Mouse (Mus musculus): ENCODE data around the gene Aoc3. TPM values are rescaled to one million over a fixed set of nuclear protein-coding genes. Genes with fewer than 3 reads are reported as not detected.

The Aoc3 gene
- not detected in 2 replicates for polyA plus RNA-seq (2016; fragmentation: Nextera tagmentation; extraction: Ambion mirVana)

DNA sequence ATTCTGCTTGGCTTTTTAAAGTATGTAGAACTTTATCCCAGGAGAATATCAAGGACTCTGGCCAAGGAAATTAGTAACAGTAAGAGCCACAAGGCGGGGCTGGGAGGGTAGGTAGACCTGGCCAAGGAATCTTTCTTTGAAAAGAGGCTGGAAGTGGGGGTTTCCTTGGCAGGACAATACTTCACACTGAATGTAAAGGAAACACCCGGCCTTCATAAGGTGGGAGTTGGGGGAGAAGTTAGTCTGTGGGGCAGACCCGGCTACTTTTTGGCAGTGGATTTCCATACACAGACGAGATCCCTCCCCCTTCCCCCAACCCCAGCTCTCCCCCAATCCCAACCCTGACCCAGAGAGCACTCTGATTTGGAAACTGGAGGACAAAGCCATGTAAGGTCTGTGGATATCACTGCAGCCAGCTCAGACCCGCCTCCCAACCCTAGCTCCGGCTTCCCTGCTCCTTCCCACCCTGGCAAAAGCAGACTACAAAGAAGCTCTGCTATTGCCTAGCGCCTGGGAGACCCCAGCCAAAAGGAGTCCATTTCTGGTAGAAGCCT, at the start of gene Aoc3:
Gene Aoc3, plus strand, starts transcription at position 235 of the 554 bp plus-strand sequence.
- H3K27ac ChIP-seq = no peak within 1 kb of the TSS
- H3K9ac ChIP-seq = no peak within 1 kb of the TSS
- H3K4me1 ChIP-seq = peaks cover 9% of the 10 kb centered on the region
- H3K4me3 ChIP-seq (replicated peaks) = no peak within 1 kb of the TSS
- H3K9me3 ChIP-seq = no peaks in the 10 kb centered on the region
- no peak for ATAC-seq (ENCODE audit: low FRiP score)
- no peaks in the 10 kb centered on the region for H3K27me3 ChIP-seq
- no peak within 1 kb of the TSS for H3K4me2 ChIP-seq
- 74% methylated on average over 7 of the region's 7 CpGs for WGBS
- H3K36me3 ChIP-seq (replicated peaks) = peaks cover 10% of the 10 kb centered on the region

DNA sequence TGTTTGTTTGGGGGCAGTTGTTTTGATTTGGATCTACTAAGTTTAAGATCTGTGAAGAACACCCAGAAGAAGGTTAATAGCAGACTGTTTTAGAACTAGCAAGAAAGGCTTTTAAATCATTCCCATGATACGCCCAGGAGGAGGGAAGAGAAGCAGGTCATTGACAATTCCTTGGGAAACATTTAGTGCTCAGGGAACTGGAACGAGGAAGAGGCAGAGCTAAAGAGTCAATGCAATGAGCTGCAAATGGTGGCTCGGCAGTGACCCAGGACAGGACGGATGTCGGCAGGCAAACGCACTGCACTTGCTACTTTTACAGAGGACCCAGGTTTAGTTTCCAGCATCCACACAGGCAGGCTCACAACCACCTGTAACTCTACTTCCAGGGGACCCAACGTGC, 49.6 kb upstream of the Aoc3 start:
- 59% methylated on average over 7 of the region's 7 CpGs for WGBS

DNA sequence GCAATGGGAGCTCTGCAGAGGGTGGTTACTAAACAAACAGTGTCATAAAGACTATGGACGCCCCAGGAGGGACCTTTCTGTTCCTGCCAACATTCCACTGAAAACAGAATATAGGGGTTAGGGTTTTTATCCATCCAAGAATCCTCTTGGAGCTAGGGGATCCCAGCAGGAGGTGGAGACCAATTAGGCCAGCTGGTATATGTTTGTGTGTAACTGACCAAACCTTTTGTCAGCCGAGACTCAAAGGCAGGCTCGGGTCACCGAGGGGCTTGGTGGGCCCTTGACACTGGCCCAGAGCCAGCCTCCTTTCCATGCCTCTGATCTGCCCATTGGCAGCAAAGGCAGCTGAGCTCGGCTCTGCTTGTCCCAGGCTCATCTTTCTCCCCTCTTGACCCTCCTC, 47.5 kb upstream of the Aoc3 start:
- no peak overlapping the region for H3K4me3 ChIP-seq (replicated peaks)
- no peaks in the 10 kb centered on the region for H3K9me3 ChIP-seq
- no peak for ATAC-seq (ENCODE audit: low FRiP score)
- peaks cover 11% of the 10 kb centered on the region; the same call in 1 of the 2 replicates for H3K36me3 ChIP-seq (replicated peaks)
- WGBS = 9% methylated on average over 5 of the region's 5 CpGs
- peaks cover 20% of the 10 kb centered on the region for H3K4me1 ChIP-seq
- no peak overlapping the region for H3K27ac ChIP-seq
- H3K27me3 ChIP-seq = peaks cover 22% of the 10 kb centered on the region
- H3K9ac ChIP-seq = no peak overlapping the region
- no peak overlapping the region for H3K4me2 ChIP-seq

More for the DNA sequence above, 49.6 kb upstream of the Aoc3 start:
- Histone ChIP-seq H3K9ac (no peak overlapping the region), H3K9me3 (no peaks in the 10 kb centered on the region), H3K27me3 (peaks cover 29% of the 10 kb centered on the region), H3K4me1 (peaks cover 38% of the 10 kb centered on the region), H3K4me2 (no peak overlapping the region), H3K4me3 (replicated peaks) (no peak overlapping the region), H3K27ac (no peak overlapping the region), H3K36me3 (replicated peaks) (peaks cover 2% of the 10 kb centered on the region; the same call in 1 of the 2 replicates)
- no peak for ATAC-seq (ENCODE audit: low FRiP score)

DNA sequence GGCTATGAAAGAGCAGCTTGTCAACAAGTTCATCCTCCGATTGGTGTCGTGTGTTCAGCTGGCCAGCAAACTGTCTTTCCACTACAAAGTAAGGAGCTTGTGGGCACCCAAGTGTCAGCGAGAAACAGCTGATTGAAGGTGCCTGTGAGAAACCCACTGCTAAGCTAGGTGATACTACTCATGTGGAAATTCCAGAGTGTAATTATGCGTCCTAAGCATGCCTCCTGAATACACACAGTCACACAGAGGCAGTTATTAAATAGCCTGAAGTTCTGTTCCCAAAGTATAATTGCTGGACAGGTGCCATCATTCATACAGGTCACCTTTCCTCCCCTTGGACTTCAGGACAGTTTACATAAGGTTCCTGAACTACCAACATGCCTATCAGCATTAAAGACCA, 46.6 kb upstream of the Aoc3 start:
- no peaks in the 10 kb centered on the region for H3K9me3 ChIP-seq
- peaks cover 18% of the 10 kb centered on the region for H3K36me3 ChIP-seq (replicated peaks)
- WGBS = 72% methylated on average over 4 of the region's 4 CpGs
- no peak overlapping the region for H3K4me2 ChIP-seq
- ATAC-seq (ENCODE audit: low FRiP score) = no peak
- H3K27me3 ChIP-seq = peaks cover 22% of the 10 kb centered on the region
- H3K4me3 ChIP-seq (replicated peaks) = no peak overlapping the region
- no peak overlapping the region for H3K27ac ChIP-seq
- H3K9ac ChIP-seq = no peak overlapping the region
- peaks cover 15% of the 10 kb centered on the region for H3K4me1 ChIP-seq

DNA sequence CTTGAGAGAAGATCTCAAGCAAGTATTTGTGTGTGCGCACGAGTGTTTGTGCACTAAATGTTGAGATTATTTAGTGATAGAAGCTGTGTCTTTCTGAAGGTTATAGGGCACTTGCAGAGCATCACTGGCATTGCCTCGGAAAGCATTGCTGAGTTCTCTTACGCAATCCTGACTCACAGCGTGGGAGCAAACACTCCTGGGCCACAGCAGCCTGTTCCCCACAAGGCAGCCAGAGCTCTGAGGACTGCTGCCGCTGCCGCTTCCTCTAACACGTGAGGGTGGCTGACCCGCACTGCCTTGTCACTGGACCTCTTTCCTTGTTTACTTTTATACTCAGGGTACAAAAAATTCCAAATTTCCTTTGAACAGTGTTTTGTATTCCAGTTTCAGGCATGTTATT, 43.1 kb upstream of the Aoc3 start:
- peaks cover 52% of the 10 kb centered on the region for H3K36me3 ChIP-seq (replicated peaks)

DNA sequence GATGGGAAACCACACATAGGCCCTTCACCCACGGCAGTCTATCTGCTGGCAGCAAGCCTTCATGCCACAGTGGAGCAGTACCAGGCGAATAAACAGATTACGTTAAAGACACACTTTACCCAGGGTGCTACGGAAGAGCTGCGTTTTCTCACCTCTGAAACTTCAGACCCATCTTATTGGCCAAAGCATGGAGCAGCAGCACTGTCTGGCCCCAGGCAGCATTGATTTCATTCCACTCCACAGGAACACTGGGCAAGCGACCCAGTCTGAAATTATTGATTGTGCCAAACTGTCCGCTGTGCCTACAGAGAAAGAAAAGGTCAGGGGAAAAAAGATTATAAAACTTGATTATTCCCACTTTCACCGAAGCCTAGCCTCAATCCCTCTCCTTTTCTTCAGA, 39.2 kb upstream of the Aoc3 start:
- 97% methylated on average over 8 of the region's 8 CpGs for WGBS
- H3K9me3 ChIP-seq = no peaks in the 10 kb centered on the region
- peaks cover 82% of the 10 kb centered on the region for H3K36me3 ChIP-seq (replicated peaks)
- ATAC-seq (ENCODE audit: low FRiP score) = no peak
- H3K9ac ChIP-seq = no peak overlapping the region
- H3K27ac ChIP-seq = no peak overlapping the region
- no peaks in the 10 kb centered on the region for H3K4me1 ChIP-seq
- H3K27me3 ChIP-seq = no peaks in the 10 kb centered on the region
- H3K4me2 ChIP-seq = no peak overlapping the region
- no peak overlapping the region for H3K4me3 ChIP-seq (replicated peaks)

More for the DNA sequence above, 43.1 kb upstream of the Aoc3 start:
- Histone ChIP-seq H3K4me2 (no peak overlapping the region), H3K9ac (no peak overlapping the region), H3K27ac (no peak overlapping the region), H3K4me3 (replicated peaks) (no peak overlapping the region), H3K4me1 (peaks cover 9% of the 10 kb centered on the region), H3K27me3 (no peaks in the 10 kb centered on the region), H3K9me3 (no peaks in the 10 kb centered on the region)
- ATAC-seq (ENCODE audit: low FRiP score) = no peak
- WGBS = 96% methylated on average over 9 of the region's 9 CpGs

DNA sequence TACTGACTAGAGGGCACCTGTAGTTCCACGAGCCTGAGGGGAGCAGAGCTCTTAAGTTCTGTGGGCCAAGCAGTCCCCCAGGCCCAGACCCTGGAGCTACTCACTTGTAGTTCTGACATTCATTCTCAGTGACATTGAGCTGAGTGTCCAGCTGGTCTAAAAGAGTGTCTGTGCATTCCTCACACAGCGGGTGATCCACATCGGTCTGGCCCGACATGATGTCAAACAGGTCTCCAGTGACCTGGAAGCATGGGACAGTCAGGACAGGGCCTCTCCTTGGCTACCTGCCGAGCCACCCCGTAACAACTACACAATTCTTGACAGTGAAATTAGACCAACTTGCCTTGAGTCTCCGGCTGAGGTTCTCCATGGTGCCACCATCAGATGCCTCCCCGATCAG, 35.2 kb upstream of the Aoc3 start:
- no peak for ATAC-seq (ENCODE audit: low FRiP score)
- no peak overlapping the region for H3K27ac ChIP-seq
- no peaks in the 10 kb centered on the region for H3K9me3 ChIP-seq
- no peak overlapping the region for H3K4me2 ChIP-seq
- no peak overlapping the region for H3K4me3 ChIP-seq (replicated peaks)
- no peak overlapping the region for H3K9ac ChIP-seq
- no peaks in the 10 kb centered on the region for H3K27me3 ChIP-seq
- H3K4me1 ChIP-seq = peaks cover under 1% of the 10 kb centered on the region; the same call in 1 of the 2 replicates
- H3K36me3 ChIP-seq (replicated peaks) = peaks cover 77% of the 10 kb centered on the region
- WGBS = 87% methylated on average over 8 of the region's 8 CpGs

DNA sequence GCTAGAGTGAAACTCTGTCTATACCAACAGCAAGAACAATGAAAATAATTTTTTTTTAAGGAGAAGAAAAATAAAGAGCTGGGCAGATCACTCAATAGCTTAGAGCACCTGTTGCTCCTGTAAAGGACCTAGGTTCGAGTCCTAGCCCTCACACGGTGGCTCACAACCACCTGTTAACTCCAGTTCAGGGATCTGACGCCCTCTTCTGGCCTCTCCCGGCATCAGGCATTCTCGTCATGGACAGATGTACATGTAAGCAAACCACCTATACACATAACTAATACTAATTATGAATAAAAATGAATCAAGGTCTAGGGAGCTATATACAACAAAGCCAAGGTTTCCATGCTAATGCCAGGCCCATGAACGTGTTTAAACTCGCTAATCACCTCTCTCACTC, 29.5 kb upstream of the Aoc3 start:
- Histone ChIP-seq H3K4me2 (peak overlapping the region; percentile 100), H3K27me3 (no peaks in the 10 kb centered on the region), H3K27ac (no peak overlapping the region), H3K9ac (peak overlapping the region; percentile 90; the same call in 1 of the 2 replicates), H3K4me1 (peaks cover 19% of the 10 kb centered on the region), H3K9me3 (no peaks in the 10 kb centered on the region), H3K4me3 (replicated peaks) (peak overlapping the region; percentile 71), H3K36me3 (replicated peaks) (peaks cover 25% of the 10 kb centered on the region)
- 68% methylated on average over 7 of the region's 7 CpGs for WGBS
- no peak for ATAC-seq (ENCODE audit: low FRiP score)

DNA sequence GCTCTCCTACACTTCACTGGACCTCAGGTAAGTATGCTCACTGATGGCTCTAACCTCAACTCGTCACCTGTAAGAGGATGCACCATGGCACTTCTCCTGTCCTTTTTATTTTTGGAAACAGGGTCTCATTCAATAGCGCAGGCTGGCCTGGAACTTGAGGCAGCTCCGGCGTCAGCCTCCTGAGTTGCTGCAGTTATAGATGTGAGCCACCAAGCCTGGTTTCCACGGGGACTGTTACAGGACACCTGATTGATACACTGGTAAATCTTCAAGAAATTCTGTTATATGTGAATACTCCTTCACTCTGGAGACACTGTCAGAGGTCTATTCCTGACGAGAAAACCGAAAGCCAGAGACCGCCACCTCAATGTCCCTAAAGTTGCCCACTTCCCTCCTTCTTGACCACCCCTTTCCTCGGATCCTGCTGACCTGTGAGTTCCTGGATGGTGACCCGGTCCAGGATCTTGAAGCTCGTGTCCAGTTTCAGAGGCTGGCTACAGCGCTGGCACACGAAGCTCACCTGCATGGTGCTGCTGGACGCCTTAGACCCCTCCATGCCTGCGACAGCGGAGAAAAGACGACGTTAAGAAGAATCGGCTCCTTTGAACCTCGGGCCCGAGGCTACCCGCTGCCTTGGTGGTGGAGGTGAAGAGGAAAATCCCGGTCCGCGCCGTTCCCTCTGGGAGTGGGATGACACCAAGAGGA, 29.0 kb upstream of the Aoc3 start:
- Histone ChIP-seq H3K9me3 (no peaks in the 10 kb centered on the region), H3K9ac (peak overlapping the region; percentile 90), H3K27me3 (no peaks in the 10 kb centered on the region), H3K27ac (peak overlapping the region; percentile 47; the same call in 1 of the 2 replicates), H3K4me1 (peaks cover 19% of the 10 kb centered on the region), H3K4me3 (replicated peaks) (peak overlapping the region; percentile 71), H3K36me3 (replicated peaks) (peaks cover 19% of the 10 kb centered on the region), H3K4me2 (peak overlapping the region; percentile 100)
- WGBS = 14% methylated on average over 26 of the region's 26 CpGs
- ATAC-seq (ENCODE audit: low FRiP score) = no peak

DNA sequence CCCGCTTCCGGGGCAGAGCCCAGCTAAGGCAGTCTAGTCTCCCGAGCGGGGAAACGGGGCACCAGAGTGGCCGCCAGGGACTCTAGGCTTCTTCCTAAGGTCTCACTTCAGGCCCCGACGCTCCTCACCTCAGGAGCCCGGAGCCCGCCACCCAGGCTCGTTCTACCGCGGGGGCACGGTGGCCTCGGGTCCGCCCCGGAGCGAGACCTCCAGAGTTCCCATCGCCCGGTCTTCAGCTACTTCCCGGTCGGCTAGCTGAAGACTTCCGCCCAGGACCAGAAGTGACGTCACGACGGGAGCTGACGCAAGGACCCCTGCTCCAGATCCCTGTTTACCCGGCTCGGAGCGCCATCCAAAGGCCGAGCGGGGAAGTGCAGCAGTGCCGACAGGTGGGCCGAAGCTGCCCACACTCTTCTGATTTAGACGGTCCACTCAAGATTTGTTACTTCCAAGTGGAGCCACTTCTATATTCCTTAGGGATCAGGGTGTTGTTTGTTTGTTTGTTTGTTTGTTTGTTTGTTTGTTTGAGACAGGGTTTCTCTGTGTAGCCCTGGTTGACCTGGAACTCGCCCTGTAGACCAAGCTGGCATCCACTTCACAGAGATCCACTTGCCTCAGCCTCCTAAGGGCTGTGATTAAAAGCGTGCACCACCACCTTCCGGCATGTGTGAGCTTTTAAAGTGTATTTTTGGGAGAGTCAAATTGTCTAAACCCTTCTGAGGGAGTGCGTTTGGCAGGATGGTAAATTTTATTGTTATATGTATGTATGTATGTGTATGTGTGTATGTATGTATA, 28.2 kb upstream of the Aoc3 start, which contains the start of gene Becn1:
Gene Becn1, minus strand, starts transcription at position 283 of the 795 bp plus-strand sequence.
- H3K4me3 ChIP-seq (replicated peaks) = peak within 1 kb of the TSS; percentile 71
- peaks cover 19% of the 10 kb centered on the region for H3K4me1 ChIP-seq
- peak; percentile 96 for ATAC-seq (ENCODE audit: low FRiP score)
- H3K27me3 ChIP-seq = no peaks in the 10 kb centered on the region
- peaks cover 19% of the 10 kb centered on the region for H3K36me3 ChIP-seq (replicated peaks)
- H3K9me3 ChIP-seq = no peaks in the 10 kb centered on the region
- H3K4me2 ChIP-seq = peak within 1 kb of the TSS; percentile 100
- WGBS = 7% methylated on average over 39 of the region's 39 CpGs
- H3K27ac ChIP-seq = peak within 1 kb of the TSS; percentile 47; the same call in 1 of the 2 replicates
- H3K9ac ChIP-seq = peak within 1 kb of the TSS; percentile 90

DNA sequence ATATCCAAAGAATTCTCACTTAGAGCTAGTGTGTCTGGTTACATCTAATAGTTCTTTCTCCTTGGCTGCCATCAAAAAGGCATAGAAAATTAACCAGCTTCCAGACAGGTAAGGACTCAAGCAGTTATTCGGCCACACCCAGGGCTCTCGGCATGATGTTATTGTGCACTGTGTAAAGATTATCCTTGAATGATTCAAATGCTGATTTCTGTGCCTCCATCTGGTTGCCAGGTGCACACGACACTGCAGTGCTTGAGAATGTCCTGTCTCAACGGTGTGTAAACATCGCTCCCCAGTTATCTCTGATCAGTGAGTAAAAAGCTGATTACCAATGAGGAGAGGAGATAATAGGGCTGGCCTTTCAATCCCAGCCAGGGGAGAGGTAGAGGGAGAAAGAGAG, 22.7 kb upstream of the Aoc3 start:
- WGBS = 48% methylated on average over 5 of the region's 5 CpGs
- Histone ChIP-seq H3K27ac (no peak overlapping the region), H3K9me3 (no peaks in the 10 kb centered on the region), H3K4me1 (no peaks in the 10 kb centered on the region), H3K36me3 (replicated peaks) (no peaks in the 10 kb centered on the region), H3K9ac (no peak overlapping the region), H3K27me3 (no peaks in the 10 kb centered on the region), H3K4me2 (no peak overlapping the region), H3K4me3 (replicated peaks) (no peak overlapping the region)
- ATAC-seq (ENCODE audit: low FRiP score) = no peak

DNA sequence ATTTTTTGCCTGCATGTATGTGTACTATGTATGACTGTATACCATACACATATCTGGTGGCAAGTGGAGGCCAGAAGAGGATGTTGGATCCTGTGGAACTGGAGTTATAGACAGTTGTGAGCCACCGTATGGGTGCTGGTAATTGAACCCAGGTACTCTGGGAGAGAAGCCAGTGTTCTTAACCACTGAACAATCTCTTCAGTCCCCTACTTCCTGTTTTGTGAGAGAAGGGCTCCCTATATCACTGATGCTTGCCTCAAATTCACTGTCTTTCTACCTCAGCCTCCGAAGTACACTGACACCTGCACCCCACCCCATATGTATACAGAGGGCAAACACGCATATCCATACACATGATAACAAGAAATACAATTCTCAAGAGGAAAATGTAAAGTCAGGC, 19.3 kb upstream of the Aoc3 start:
- Histone ChIP-seq H3K9me3 (no peaks in the 10 kb centered on the region), H3K4me3 (replicated peaks) (no peak overlapping the region), H3K4me2 (no peak overlapping the region), H3K36me3 (replicated peaks) (no peaks in the 10 kb centered on the region), H3K4me1 (peaks cover 3% of the 10 kb centered on the region; the same call in 1 of the 2 replicates), H3K27ac (no peak overlapping the region), H3K27me3 (0 out of 2 replicates have a peak, but pooled peaks cover 6% of the 10 kb centered on the region), H3K9ac (no peak overlapping the region)
- no peak for ATAC-seq (ENCODE audit: low FRiP score)
- WGBS = 86% methylated on average over 3 of the region's 3 CpGs
